Mouse (Mus musculus) testis, postnatal 14 days (tissue): ENCODE measurements around the gene Spin2d.
"Not testable (repeated sequence)": the region's sequence is repeated elsewhere in the genome, so short reads cannot be mapped to it uniquely, and the experiment has no call there.

Experiments
- DNase-seq: peaks from one replicate; pipeline ENCODE4 v3.0.0; 2021; ENCODE audit warnings: low spot score

Spin2d gene

GRCm38 (mm10) chrX:73176889-73177288 is at the start of gene Spin2d:
Gene Spin2d (minus strand): TSS chrX:73176989.
- DNase-seq = not testable (repeated sequence)

GRCm38 (mm10) chrX:73225365-73225764 is 48.6 kb upstream of the Spin2d start:
- DNase-seq = no peak

- not testable (repeated sequence) for DNase-seq
Measured at GRCm38 (mm10) chrX:73213819-73214564, 37.2 kb upstream of the Spin2d start, which contains the start of gene Xlr4b. Gene Xlr4b (plus strand): TSS chrX:73214333.

GRCm38 (mm10) chrX:73191934-73192333 is 15.1 kb upstream of the Spin2d start, which contains the start of gene Xlr3b:
Gene Xlr3b (plus strand): TSS chrX:73192207.
- DNase-seq = peak; percentile 46

- not testable (repeated sequence) for DNase-seq
Measured at GRCm38 (mm10) chrX:73149350-73149749, 27.4 kb downstream of the Spin2d start, which contains the start of gene DXBay18. Gene DXBay18 (minus strand): TSS chrX:73149450.

- DNase-seq = not testable (repeated sequence)
Measured at GRCm38 (mm10) chrX:73148496-73148895, 28.3 kb downstream of the Spin2d start, which contains the start of gene Xlr5b. Gene Xlr5b (plus strand): TSS chrX:73148796.

- DNase-seq = not testable (repeated sequence)
Measured at GRCm38 (mm10) chrX:73143218-73143618, 33.6 kb downstream of the Spin2d start.
